Mouse (Mus musculus): ENCODE results near the gene Sema3b. TPM values are rescaled to one million over a fixed set of nuclear protein-coding genes. Genes with fewer than 3 reads are reported as not detected.

Sema3b gene
- polyA plus RNA-seq, 1 experiment from 2014 or later: 2.0 TPM

GRCm38 (mm10) chr9:107551117-107551889, 57.7 kb downstream of the Sema3b start, which contains the start of gene Rassf1:
Rassf1 (plus strand) TSS chr9:107551555.
- H3K27me3 ChIP-seq (ENCODE audit: poor library complexity, severe bottlenecking): peaks cover 61% of the 10 kb centered on the region
- DNase-seq (ENCODE audit: extremely low spot score, low spot score): peak; percentile 74
- no peaks in the 10 kb centered on the region for H3K9me3 ChIP-seq
- H3K36me3 ChIP-seq (replicated peaks): peaks cover 4% of the 10 kb centered on the region; the same call in 1 of the 2 replicates
- peak within 1 kb of the TSS; percentile 88 for H3K4me3 ChIP-seq
- peak within 1 kb of the TSS; percentile 88 for H3K27ac ChIP-seq
- peaks cover 85% of the 10 kb centered on the region for H3K4me1 ChIP-seq
- WGBS: under 1% methylated on average over 63 of the region's 63 CpGs

- WGBS: 21% methylated on average over 23 of the region's 23 CpGs
- H3K4me1 ChIP-seq: peaks cover 85% of the 10 kb centered on the region
- no peaks in the 10 kb centered on the region for H3K36me3 ChIP-seq (replicated peaks)
Measured at GRCm38 (mm10) chr9:107550491-107551116, 58.4 kb downstream of the Sema3b start.

GRCm38 (mm10) chr9:107549297-107550074, 59.5 kb downstream of the Sema3b start:
- 89% methylated on average over 20 of the region's 20 CpGs for WGBS
- Histone ChIP-seq H3K27me3 (ENCODE audit: poor library complexity, severe bottlenecking) (peaks cover 61% of the 10 kb centered on the region), H3K4me3 (no peak overlapping the region), H3K4me1 (peaks cover 74% of the 10 kb centered on the region), H3K9me3 (no peaks in the 10 kb centered on the region), H3K36me3 (replicated peaks) (peaks cover 10% of the 10 kb centered on the region), H3K27ac (peak overlapping the region; percentile 9; the same call in 1 of the 2 replicates)
- DNase-seq (ENCODE audit: extremely low spot score, low spot score): no peak

More at GRCm38 (mm10) chr9:107550491-107551116, 58.4 kb downstream of the Sema3b start:
- Histone ChIP-seq H3K27ac (peak overlapping the region; percentile 88), H3K9me3 (no peaks in the 10 kb centered on the region), H3K4me3 (peak overlapping the region; percentile 88), H3K27me3 (ENCODE audit: poor library complexity, severe bottlenecking) (peaks cover 61% of the 10 kb centered on the region)
- DNase-seq (ENCODE audit: extremely low spot score, low spot score): peak; percentile 41

GRCm38 (mm10) chr9:107548820-107549219, 60.2 kb downstream of the Sema3b start:
- no peak overlapping the region for H3K4me3 ChIP-seq
- peak overlapping the region; percentile 9; the same call in 1 of the 2 replicates for H3K27ac ChIP-seq
- WGBS: 90% methylated on average over 10 of the region's 10 CpGs
- no peaks in the 10 kb centered on the region for H3K9me3 ChIP-seq
- H3K27me3 ChIP-seq (ENCODE audit: poor library complexity, severe bottlenecking): peaks cover 61% of the 10 kb centered on the region
- peaks cover 16% of the 10 kb centered on the region for H3K36me3 ChIP-seq (replicated peaks)
- DNase-seq (ENCODE audit: extremely low spot score, low spot score): no peak
- H3K4me1 ChIP-seq: peaks cover 70% of the 10 kb centered on the region

GRCm38 (mm10) chr9:107547957-107548356, 61.1 kb downstream of the Sema3b start:
- Histone ChIP-seq H3K4me1 (peaks cover 66% of the 10 kb centered on the region), H3K36me3 (replicated peaks) (peaks cover 23% of the 10 kb centered on the region), H3K4me3 (no peak overlapping the region), H3K27me3 (ENCODE audit: poor library complexity, severe bottlenecking) (peaks cover 58% of the 10 kb centered on the region), H3K9me3 (no peaks in the 10 kb centered on the region), H3K27ac (0 out of 2 replicates have a peak overlapping the region, but pooled peaks have one; percentile 35)
- WGBS: 79% methylated on average over 5 of the region's 5 CpGs
- DNase-seq (ENCODE audit: extremely low spot score, low spot score): no peak

Other genes with a start within 250 kb of the Sema3b start
- gene Cacna2d2, start 209.6 kb downstream of the Sema3b start, polyA plus RNA-seq (2016; fragmentation: Nextera tagmentation; extraction: Ambion mirVana): 1.0 and 1.2 TPM in 2 replicates
- 33.0 and 35.8 TPM in 2 replicates for gene Tmem115, start 75.3 kb downstream of the Sema3b start, polyA plus RNA-seq (2016; fragmentation: Nextera tagmentation; extraction: Ambion mirVana)
- gene Cyb561d2, start 67.0 kb downstream of the Sema3b start, polyA plus RNA-seq (2016; fragmentation: Nextera tagmentation; extraction: Ambion mirVana): 20.4 and 21.0 TPM in 2 replicates
- gene Nprl2, start 67.0 kb downstream of the Sema3b start, polyA plus RNA-seq (2016; fragmentation: Nextera tagmentation; extraction: Ambion mirVana): 36.7 and 37.3 TPM in 2 replicates
- 0.74 and 1.4 TPM in 2 replicates for gene Zmynd10, start 61.9 kb downstream of the Sema3b start, polyA plus RNA-seq (2016; fragmentation: Nextera tagmentation; extraction: Ambion mirVana)
- gene Rassf1, start 57.7 kb downstream of the Sema3b start, polyA plus RNA-seq (2016; fragmentation: Nextera tagmentation; extraction: Ambion mirVana): 57.4 and 59.6 TPM in 2 replicates
- gene Tusc2, start 46.0 kb downstream of the Sema3b start, polyA plus RNA-seq (2016; fragmentation: Nextera tagmentation; extraction: Ambion mirVana): 73.3 and 74.1 TPM in 2 replicates
- 147 TPM in 2 replicates for gene Hyal2, start 41.3 kb downstream of the Sema3b start, polyA plus RNA-seq (2016; fragmentation: Nextera tagmentation; extraction: Ambion mirVana)
- 6.8 and 7.4 TPM in 2 replicates for gene Hyal1, start 32.3 kb downstream of the Sema3b start, polyA plus RNA-seq (2016; fragmentation: Nextera tagmentation; extraction: Ambion mirVana)
- gene Naa80, start 30.3 kb downstream of the Sema3b start, polyA plus RNA-seq (2016; fragmentation: Nextera tagmentation; extraction: Ambion mirVana): 13.9 and 17.9 TPM in 2 replicates
- 0.42 and 0.47 TPM in 2 replicates for gene Hyal3, start 28.4 kb downstream of the Sema3b start, polyA plus RNA-seq (2016; fragmentation: Nextera tagmentation; extraction: Ambion mirVana)
- gene Ifrd2, start 21.6 kb downstream of the Sema3b start, polyA plus RNA-seq (2016; fragmentation: Nextera tagmentation; extraction: Ambion mirVana): 58.6 and 66.8 TPM in 2 replicates
- gene Gnai2, start 26.1 kb upstream of the Sema3b start, polyA plus RNA-seq (2016; fragmentation: Nextera tagmentation; extraction: Ambion mirVana): 526 and 533 TPM in 2 replicates
- 8.8 and 9.0 TPM in 2 replicates for gene Slc38a3, start 60.3 kb upstream of the Sema3b start, polyA plus RNA-seq (2016; fragmentation: Nextera tagmentation; extraction: Ambion mirVana)
- gene Gnat1, start 70.5 kb upstream of the Sema3b start, polyA plus RNA-seq (2016; fragmentation: Nextera tagmentation; extraction: Ambion mirVana): 3.9 and 4.1 TPM in 2 replicates
- 10.0 and 11.2 TPM in 2 replicates for gene Sema3f, start 101.2 kb upstream of the Sema3b start, polyA plus RNA-seq (2016; fragmentation: Nextera tagmentation; extraction: Ambion mirVana)
- 185 and 192 TPM in 2 replicates for gene Rbm5, start 161.8 kb upstream of the Sema3b start, polyA plus RNA-seq (2016; fragmentation: Nextera tagmentation; extraction: Ambion mirVana)

Measured in forebrain, embryonic 10.5 days (tissue).